Comparison of ENCODE assay signal across 8 mouse cellular contexts in the genomic region with DNA sequence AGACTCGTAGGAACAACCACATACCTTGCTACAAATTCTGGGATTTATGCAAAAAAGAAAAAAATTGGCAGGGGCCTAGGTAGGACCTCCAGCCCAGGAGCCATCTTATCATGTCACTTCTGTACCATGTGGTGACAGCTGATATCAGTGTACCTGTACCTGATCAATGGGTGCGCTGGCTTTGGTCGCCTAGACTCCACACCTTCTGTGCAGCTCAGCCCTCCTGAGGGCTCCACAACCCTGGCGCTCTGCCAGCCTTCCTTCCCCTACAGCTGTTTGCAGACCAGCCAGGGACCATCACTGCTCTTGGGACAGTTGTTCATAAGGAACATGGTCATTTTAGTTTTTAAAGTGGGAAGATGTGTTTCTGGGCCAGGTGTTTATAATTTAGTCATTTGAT. TPM values are rescaled to one million over a fixed set of nuclear protein-coding genes. Genes with fewer than 3 reads are reported as not detected.
DNase-seq lines count a peak whose midpoint lies in the region; ATAC-seq and TF ChIP-seq lines count a peak whose summit lies in the region.
"Had no signal": no experiment of that assay in that cellular context is flagged by ENCODE, and none has a peak within 500 bp of the region (broad histone marks: within the 10 kb centered on the region; RNA-seq: fewer than 3 reads in every experiment).

No protein-coding gene starts in this region.

- no peaks in the 10 kb centered on the region for H3K27me3 ChIP-seq in midbrain, embryonic 11.5 days (ENCODE audit: control insufficient read depth, insufficient read depth, low read length)
- peaks cover 7% of the 10 kb centered on the region; the same call in 1 of the 2 replicates for H3K27me3 ChIP-seq in midbrain, embryonic 10.5 days (ENCODE audit: low read depth, poor library complexity, severe bottlenecking)
- H3K27me3 ChIP-seq in hindbrain, embryonic 12.5 days: peaks cover 8% of the 10 kb centered on the region; the same call in 1 of the 2 replicates
- H3K27me3 ChIP-seq in liver, embryonic 14.5 days (ENCODE audit: control insufficient read depth, insufficient read depth, low read length): no peaks in the 10 kb centered on the region

- H3K27ac ChIP-seq in midbrain, embryonic 11.5 days (ENCODE audit: low read depth, low read length): no peak overlapping the region
- no peak overlapping the region for H3K27ac ChIP-seq in midbrain, embryonic 10.5 days (replicated peaks)
- H3K27ac ChIP-seq in hindbrain, embryonic 12.5 days: no peak overlapping the region
- no peak overlapping the region; the same call in 1 of the 2 replicates for H3K27ac ChIP-seq in liver, embryonic 14.5 days

- H3K4me2 ChIP-seq in midbrain, embryonic 11.5 days: no peak overlapping the region
- H3K4me2 ChIP-seq in hindbrain, embryonic 12.5 days (replicated peaks): no peak overlapping the region
- no peak overlapping the region for H3K4me2 ChIP-seq in liver, embryonic 14.5 days (ENCODE audit: low read depth)

- WGBS in midbrain, embryonic 11.5 days: 71% methylated on average over 4 of the region's 4 CpGs
- 74% methylated on average over 4 of the region's 4 CpGs for WGBS in midbrain, embryonic 10.5 days
- 75% methylated on average over 4 of the region's 4 CpGs for WGBS in hindbrain, embryonic 12.5 days
- 50% methylated on average over 4 of the region's 4 CpGs for WGBS in liver, embryonic 14.5 days (ENCODE audit: insufficient replicate concordance)

- ATAC-seq in midbrain, embryonic 11.5 days (ENCODE audit: low FRiP score): peak; percentile 25; the same call in 1 of the 2 replicates
- peak; percentile 52 for ATAC-seq in hindbrain, embryonic 12.5 days (ENCODE audit: low FRiP score)
- peak; percentile 36; the same call in 1 of the 2 replicates for ATAC-seq in liver, embryonic 14.5 days (ENCODE audit: insufficient read depth)

- H3K4me1 ChIP-seq in midbrain, embryonic 11.5 days (ENCODE audit: control insufficient read depth, insufficient read depth, low read length): no peaks in the 10 kb centered on the region
- H3K4me1 ChIP-seq in midbrain, embryonic 10.5 days: peaks cover 6% of the 10 kb centered on the region; the same call in 1 of the 2 replicates
- H3K4me1 ChIP-seq in hindbrain, embryonic 12.5 days: no peaks in the 10 kb centered on the region
- H3K4me1 ChIP-seq in liver, embryonic 14.5 days (replicated peaks; ENCODE audit: control insufficient read depth in 2 of 2, insufficient read depth in 2 of 2, low read length in 1 of 2): peaks cover 3% of the 10 kb centered on the region in 2 experiments; a peak in 3 of 4 replicates

- no peak overlapping the region for H3K4me3 ChIP-seq in midbrain, embryonic 11.5 days (ENCODE audit: low read depth, low read length)
- no peak overlapping the region for H3K4me3 ChIP-seq in midbrain, embryonic 10.5 days
- no peak overlapping the region for H3K4me3 ChIP-seq in hindbrain, embryonic 12.5 days
- H3K4me3 ChIP-seq in liver, embryonic 14.5 days (ENCODE audit: insufficient read depth in 1 of 2, low read depth in 2 of 2, low read length in 2 of 2): no peak overlapping the region

- no peak overlapping the region for H3K9ac ChIP-seq in midbrain, embryonic 11.5 days (ENCODE audit: low read length)
- H3K9ac ChIP-seq in hindbrain, embryonic 12.5 days: no peak overlapping the region
- no peak overlapping the region for H3K9ac ChIP-seq in liver, embryonic 14.5 days (replicated peaks)

- no peaks in the 10 kb centered on the region for H3K36me3 ChIP-seq in midbrain, embryonic 11.5 days (ENCODE audit: control insufficient read depth, insufficient read depth, low read length)
- no peaks in the 10 kb centered on the region for H3K36me3 ChIP-seq in midbrain, embryonic 10.5 days
- no peaks in the 10 kb centered on the region for H3K36me3 ChIP-seq in hindbrain, embryonic 12.5 days
- H3K36me3 ChIP-seq in liver, embryonic 14.5 days (replicated peaks; ENCODE audit: control insufficient read depth, insufficient read depth, low read depth): no peaks in the 10 kb centered on the region

- TF ChIP-seq CTCF in liver, embryonic 14.5 days (IDR thresholded peaks at IDR 0.05; ENCODE audit: low read depth): no peak

- no peak for TF ChIP-seq EP300 in liver, embryonic 14.5 days (IDR thresholded peaks at IDR 0.05; ENCODE audit: low read depth)

- peak; percentile 81 for DNase-seq in midbrain, embryonic 11.5 days (ENCODE audit: low spot score, missing footprints)
- DNase-seq in midbrain, embryonic 10.5 days (ENCODE audit: low spot score): no peak
- DNase-seq in gastrocnemius, adult 18-20 months (ENCODE audit: low spot score): peak; percentile 36
- DNase-seq in liver, embryonic 14.5 days (ENCODE audit: low read depth in 3 of 3, low spot score in 3 of 3): no peak
- DNase-seq in adipocyte (ENCODE audit: low spot score): no peak
- no peak for DNase-seq in left cerebral cortex, adult 18-20 months (ENCODE audit: low spot score in 2 of 2)

- peaks cover 43% of the 10 kb centered on the region for H3K9me3 ChIP-seq in midbrain, embryonic 11.5 days (ENCODE audit: control insufficient read depth, low read length)
- H3K9me3 ChIP-seq in midbrain, embryonic 10.5 days (replicated peaks): peaks cover 66% of the 10 kb centered on the region
- H3K9me3 ChIP-seq in hindbrain, embryonic 12.5 days (replicated peaks): peaks cover 54% of the 10 kb centered on the region
- H3K9me3 ChIP-seq in liver, embryonic 14.5 days (ENCODE audit: control insufficient read depth, low read length): peaks cover 3% of the 10 kb centered on the region; the same call in 1 of the 2 replicates

RNA-seq across cellular contexts. Expression of a gene that starts 44.4 kb away (rescaled TPM):
- not detected in 2 replicates for polyA plus RNA-seq in midbrain, embryonic 11.5 days (2014; fragmentation: Nextera tagmentation; extraction: Ambion mirVana)
- polyA plus RNA-seq in midbrain, embryonic 10.5 days (2016; fragmentation: Nextera tagmentation; extraction: Ambion mirVana): not detected in 2 replicates
- not detected for total RNA-seq in gastrocnemius, adult 18-20 months (2021)
- not detected in 2 replicates for polyA plus RNA-seq in hindbrain, embryonic 12.5 days (2016; fragmentation: Nextera tagmentation; extraction: Ambion mirVana)
- polyA plus RNA-seq in liver, embryonic 14.5 days (2012; rRNA removed): not detected in 2 replicates
- not detected in 2 replicates for polyA plus RNA-seq in liver, embryonic 14.5 days (2014; fragmentation: Nextera tagmentation; extraction: Ambion mirVana)
- not detected for total RNA-seq in left cerebral cortex, adult 18-20 months (2021)
- polyA plus RNA-seq: large intestine, adult 2 months had no signal

Comparison
In these comparisons a context has a peak if more than half of its experiments do, and no peak if none do; other contexts are left out.
1. DNase-seq: peak in midbrain, embryonic 11.5 days (single experiment) and gastrocnemius, adult 18-20 months (single experiment); none in midbrain, embryonic 10.5 days (single experiment), liver, embryonic 14.5 days (0 of 3), adipocyte (single experiment) and left cerebral cortex, adult 18-20 months (0 of 2).
2. Peak in every context shown above with its lines, with median percentiles within 50 percentile points of each other: ATAC-seq.